Mouse (Mus musculus) gastrocnemius, adult 18-20 months (tissue): ENCODE results near the gene Taar9. TPM values are rescaled to one million over a fixed set of nuclear protein-coding genes. Genes with fewer than 3 reads are reported as not detected.
"Not testable (repeated sequence)": the region's sequence is repeated elsewhere in the genome, so short reads cannot be mapped to it uniquely, and the experiment has no call there.

Experiments used
- DNase-seq: peaks from one replicate; pipeline ENCODE4 v3.0.0; 2021; ENCODE audit warnings: low spot score
- long read RNA-seq, 2 experiments: library from polyadenylated mRNA; stranded (forward); transcript quantifications; one replicate each; pipeline ENCODE4 v2.0.0; 2021
- total RNA-seq, 2 experiments: library from RNA; stranded (reverse); gene quantifications; 2 replicates each; pipeline ENCODE4 v1.2.3; 2021

The Taar9 gene
- not detected for total RNA-seq
- long read RNA-seq, experiment 1, result 0 reads
- long read RNA-seq, experiment 2, result 0 reads

GRCm38 (mm10) chr10:24109434-24109833 lies at the start of gene Taar9:
Gene Taar9, minus strand, starts transcription at chr10:24109534.
- DNase-seq, result not testable (repeated sequence)

GRCm38 (mm10) chr10:24158470-24159254 lies 49.3 kb upstream of the Taar9 start:
- no peak for DNase-seq

DNA sequence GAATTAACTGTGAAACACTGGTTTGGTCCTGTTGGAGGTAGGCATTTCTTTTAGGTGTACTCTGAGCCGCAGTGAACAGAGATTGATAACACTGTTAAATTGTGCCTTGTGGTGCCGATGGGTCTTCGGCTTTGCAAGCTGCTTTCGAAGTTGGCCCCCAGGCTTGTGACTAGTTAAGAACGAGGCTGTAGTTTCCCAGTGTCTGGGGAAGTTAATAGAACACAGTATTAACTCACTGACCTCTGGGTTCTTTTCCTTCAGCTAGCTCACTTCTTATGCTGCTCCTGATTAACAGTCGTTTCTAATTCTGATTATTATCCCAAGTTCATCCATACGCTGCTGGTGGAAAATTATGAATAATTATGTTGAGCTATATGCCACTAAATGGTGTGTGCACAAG lies 40.8 kb upstream of the Taar9 start:
- no peak for DNase-seq

DNA sequence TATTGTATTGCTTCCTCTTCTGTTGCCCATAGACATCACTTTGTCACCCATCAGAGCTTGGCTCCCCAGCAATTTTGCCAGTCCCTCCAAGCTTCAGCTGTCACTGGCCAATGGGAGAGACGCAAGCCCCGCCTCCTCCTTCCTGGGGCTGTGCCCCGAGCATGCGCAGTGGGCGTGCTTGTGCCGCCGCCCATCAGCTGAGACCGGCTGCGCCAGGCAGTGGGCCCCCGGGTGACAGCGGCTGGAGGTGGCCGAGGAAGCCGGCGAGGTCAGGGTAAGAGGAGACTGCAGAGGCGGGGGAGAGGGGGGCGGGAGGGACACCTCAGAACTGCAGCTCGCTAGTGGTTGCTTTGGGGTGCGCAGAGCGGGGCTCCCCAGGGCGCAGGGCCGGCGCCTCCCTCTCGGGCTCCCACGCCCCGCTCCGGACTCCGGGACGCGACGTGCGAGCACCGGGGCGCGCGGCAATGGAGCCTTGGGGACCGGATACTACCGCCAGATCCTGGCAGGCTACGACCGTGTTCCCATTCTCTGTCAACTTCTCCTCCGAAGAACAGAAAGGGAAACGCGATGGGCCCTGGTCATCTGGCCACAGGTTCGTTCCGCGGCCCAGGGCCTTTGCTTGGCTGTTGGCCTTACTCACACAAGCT lies 39.9 kb upstream of the Taar9 start, which contains the start of gene Stx7:
Stx7 (plus strand) TSS at position 168 of the 647 bp plus-strand sequence.
- DNase-seq, result peak; percentile 93

GRCm38 (mm10) chr10:24142735-24143134 lies 33.4 kb upstream of the Taar9 start:
- no peak for DNase-seq

DNA sequence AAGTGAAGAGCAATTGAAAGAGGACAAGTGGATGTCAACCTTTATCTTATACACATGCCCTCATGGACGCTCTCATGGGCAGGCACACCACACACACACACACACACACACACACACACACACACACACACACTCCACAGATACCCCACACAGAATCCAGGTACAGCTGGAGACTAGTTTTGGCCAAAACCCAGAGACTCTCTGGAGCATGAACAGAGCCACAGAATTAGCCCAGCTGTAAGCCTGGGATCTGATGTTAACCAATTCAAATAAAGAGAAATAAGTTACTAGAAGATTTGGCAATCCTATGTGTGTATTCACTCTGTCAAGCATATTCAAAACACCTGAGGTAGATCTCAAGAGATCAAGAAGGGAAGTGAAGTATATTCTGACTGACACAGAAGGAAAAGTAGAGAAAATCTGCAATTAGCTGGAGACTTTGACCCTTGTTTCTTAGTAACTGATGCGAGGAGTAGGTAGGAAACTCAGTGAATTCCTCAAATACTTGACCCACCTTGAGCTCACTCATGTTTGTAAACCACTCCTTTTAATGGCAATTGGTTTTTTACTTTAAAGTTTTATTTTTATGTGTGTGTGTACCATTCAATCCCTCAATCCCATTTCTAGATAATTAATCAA lies 29.4 kb upstream of the Taar9 start:
- no peak for DNase-seq

GRCm38 (mm10) chr10:24134071-24134645 lies 24.8 kb upstream of the Taar9 start:
- DNase-seq, result no peak

- DNase-seq, result no peak
These were observed 23.8 kb upstream of the Taar9 start for GRCm38 (mm10) chr10:24133132-24133531.

DNA sequence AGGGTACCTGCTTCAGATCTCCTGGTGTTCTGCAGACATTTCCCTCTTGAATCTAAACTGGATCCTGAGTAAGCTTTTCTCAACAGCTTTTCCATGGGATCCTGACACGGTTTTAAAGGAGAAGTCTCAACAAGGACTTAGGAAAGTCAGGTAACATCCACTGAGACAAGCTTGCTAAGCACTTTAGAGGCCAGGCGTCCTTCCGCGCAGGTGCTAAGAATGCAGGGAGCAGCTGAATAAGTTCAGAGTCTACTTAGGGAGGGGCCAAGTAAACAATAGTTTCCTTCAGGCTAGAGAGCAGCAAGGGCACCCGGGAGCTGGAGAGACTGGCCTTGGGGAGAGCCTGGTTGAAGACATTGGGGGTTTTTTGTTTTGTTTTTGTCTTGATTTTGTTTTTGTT lies 22.9 kb upstream of the Taar9 start:
- no peak for DNase-seq

- DNase-seq, result peak; percentile 68
These were observed 22.3 kb upstream of the Taar9 start for GRCm38 (mm10) chr10:24131451-24132262.

DNA sequence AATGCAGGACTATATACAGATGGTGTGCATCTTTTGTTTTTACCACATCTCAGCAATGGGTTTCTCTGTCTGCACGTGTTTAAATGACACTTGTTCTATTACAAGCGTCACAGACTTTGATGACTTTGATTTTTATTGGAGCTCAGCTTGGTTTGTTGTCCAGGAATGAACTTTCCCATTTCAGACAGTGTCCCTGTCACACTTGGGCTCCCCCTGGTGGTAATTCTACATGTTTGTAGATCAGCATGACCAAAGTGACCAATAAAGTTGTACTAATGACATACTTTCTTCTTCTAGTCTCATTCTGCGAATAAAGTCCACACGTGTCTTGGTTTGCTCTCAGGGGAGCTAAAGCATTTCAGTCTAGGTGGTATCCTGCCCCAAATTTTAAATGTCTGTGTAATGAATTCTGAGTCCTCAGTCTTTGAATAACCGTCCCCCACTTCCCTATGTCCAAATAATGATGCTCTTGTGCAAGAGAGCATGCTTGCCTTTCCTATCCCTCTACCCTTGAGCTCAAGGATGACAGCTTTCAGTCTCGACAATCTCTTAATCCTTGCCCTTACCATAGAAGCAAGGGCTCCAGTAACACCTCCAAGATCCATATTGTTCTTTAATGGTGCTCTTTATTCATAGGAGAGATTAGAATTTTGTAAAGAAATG lies 1.9 kb upstream of the Taar9 start:
- DNase-seq, result peak; percentile 40

DNA sequence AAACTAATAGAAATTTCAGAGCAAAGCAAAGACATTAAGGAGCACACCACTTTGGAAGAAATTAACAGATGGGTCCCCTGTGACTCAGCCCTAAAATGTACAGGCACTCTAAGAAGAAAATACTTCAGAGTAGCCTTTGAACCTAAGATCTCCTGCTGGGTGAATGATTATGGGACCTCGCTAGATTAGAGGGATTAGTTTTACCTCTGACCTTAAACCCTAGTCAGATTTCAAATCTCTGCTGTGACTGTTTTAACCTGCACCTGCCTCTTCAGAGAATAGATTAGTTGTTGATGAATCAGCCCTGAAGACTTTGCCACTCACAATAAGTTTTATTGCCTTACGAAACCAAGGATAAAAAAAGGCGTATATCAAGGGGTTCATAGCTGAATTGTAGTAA lies 1.1 kb downstream of the Taar9 start:
- DNase-seq, result no peak

- no peak for DNase-seq
These were observed 1.6 kb downstream of the Taar9 start for GRCm38 (mm10) chr10:24107747-24108146.

DNA sequence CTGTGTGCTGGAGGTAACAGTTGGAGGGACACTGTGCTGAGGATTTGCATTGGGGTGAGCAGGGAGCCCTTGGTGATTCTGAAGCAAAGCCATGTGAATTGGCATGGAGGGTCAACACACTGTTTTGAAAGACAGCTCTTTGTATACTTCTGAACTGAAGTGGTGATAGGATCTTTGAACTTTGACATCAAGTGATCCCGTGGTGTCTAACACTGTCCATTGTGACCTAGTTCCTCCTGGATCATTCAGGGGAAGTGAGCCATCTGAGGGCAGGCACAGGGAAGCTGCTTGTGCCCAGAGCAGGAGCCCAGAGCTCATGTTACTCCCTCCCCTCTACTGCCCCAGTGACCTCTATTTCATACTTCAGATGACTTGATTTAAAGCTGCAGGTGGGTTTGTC lies 6.0 kb downstream of the Taar9 start:
- not testable (repeated sequence) for DNase-seq

DNA sequence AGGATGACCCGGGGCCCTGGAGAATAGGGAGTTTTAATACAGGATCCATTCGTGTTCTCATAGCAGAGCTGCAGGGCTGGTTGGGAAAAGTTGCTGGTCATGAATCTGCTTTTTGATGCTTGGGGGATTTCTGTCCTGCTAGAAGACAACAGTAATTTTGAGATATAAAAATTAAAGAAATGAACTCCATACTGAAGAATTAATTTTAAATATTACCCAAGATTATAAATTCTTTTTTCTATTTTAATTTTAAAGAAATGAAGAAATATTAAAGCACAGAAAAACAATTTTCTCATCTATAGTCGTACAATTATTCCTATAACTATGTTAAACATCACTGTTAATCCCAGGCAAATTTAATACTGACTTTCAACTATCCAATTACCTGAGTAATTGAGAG lies 7.5 kb downstream of the Taar9 start, which contains the start of gene Taar8c:
Taar8c (minus strand) TSS at position 101 of the 400 bp plus-strand sequence.
- not testable (repeated sequence) for DNase-seq

- DNase-seq, result not testable (repeated sequence)
These were observed 12.3 kb downstream of the Taar9 start for GRCm38 (mm10) chr10:24097010-24097409.

DNA sequence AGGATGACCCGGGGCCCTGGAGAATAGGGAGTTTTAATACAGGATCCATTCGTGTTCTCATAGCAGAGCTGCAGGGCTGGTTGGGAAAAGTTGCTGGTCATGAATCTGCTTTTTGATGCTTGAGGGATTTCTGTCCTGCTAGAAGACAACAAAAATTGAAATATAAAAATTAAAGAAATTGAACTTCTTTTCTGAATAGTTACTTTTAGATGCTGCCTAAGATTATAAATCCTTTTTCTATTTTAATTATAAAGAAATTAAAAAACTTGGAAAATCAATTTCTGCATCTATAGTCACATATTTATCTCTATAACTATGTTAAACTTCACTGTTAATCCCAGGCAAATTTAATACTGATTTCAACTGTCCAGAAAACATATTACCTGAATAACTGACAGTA lies 17.1 kb downstream of the Taar9 start, which contains the start of gene Taar8b:
Taar8b (minus strand) TSS at position 101 of the 400 bp plus-strand sequence.
- no peak for DNase-seq

GRCm38 (mm10) chr10:24087168-24087567 lies 22.2 kb downstream of the Taar9 start:
- DNase-seq, result no peak

DNA sequence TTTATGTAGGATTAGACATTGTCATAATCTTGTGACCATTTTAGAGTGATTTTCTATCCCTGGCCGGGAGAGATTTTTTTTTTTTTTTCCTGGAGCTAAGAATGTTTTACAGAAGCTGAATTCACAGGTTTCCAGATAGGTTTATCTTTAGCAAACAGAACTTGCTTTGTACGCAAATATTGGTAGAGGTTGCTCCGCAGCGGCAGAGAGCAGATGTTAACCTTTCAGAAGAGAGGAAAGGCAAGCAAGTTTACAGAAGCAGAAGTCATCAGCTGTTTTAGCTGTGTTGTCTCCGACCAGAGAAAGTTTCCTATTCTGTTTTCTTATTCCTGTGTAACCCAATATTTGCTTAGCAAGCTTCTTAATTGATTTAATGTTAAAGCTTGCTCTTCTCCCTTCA lies 22.8 kb downstream of the Taar9 start:
- DNase-seq, result no peak

DNA sequence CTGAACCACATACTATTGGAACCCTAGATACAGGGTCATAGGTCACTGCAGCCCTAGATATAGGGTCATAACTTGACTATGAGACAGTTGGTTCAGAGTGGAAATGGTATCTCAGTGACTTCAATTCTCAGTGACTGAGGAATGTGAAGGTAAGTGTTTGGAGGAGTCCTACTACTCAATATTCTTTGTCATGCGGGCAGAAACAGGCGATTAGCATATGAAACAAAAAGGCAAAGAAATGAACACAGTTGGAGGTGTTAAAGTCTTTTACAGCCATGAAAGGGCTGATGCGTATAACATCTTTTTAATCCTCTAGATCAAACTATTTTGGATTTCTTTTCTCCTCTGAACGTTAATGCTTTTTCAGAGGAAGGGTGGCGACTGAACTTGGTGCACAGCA lies 23.4 kb downstream of the Taar9 start:
- DNase-seq, result no peak
